Mouse (Mus musculus) kidney, adult 2 months (tissue): Measurements from ENCODE around the gene Zbtb38. TPM values are rescaled to one million over a fixed set of nuclear protein-coding genes. Genes with fewer than 3 reads are reported as not detected.
A peak's percentile ranks its signal among the peaks of the same experiment; 100 is the strongest.

Experiments
- DNase-seq: peaks from one replicate; pipeline ENCODE4 v3.0.0; 2021
- H3K27ac ChIP-seq: fragments of 200-500 bp; 2 replicates; pipeline ENCODE4 v1.5.1; 2012; ENCODE audit warnings: low read depth, low read length, control low read depth, inconsistent platforms; ENCODE audit not compliant: insufficient read depth
- H3K27me3 ChIP-seq: fragments of 200-500 bp; replicated peaks from 2 replicates; pipeline ENCODE4 v1.6.1; 2012; ENCODE audit warnings: mild to moderate bottlenecking, moderate library complexity, low read length, inconsistent platforms; ENCODE audit not compliant: control insufficient read depth, insufficient read depth
- H3K36me3 ChIP-seq: fragments of 200-500 bp; 2 replicates; pipeline ENCODE4 v1.6.1; 2012; ENCODE audit warnings: mild to moderate bottlenecking, moderate library complexity, low read length, inconsistent platforms; ENCODE audit not compliant: control insufficient read depth, insufficient read depth
- H3K4me1 ChIP-seq: fragments of 200-500 bp; 2 replicates; pipeline ENCODE4 v1.6.1; 2011; ENCODE audit warnings: low read length; ENCODE audit not compliant: control insufficient read depth, insufficient read depth
- H3K4me3 ChIP-seq: fragments of 200-500 bp; 2 replicates; pipeline ENCODE4 v1.5.1; 2011; ENCODE audit warnings: mild to moderate bottlenecking, low read depth, low read length, control low read depth; ENCODE audit not compliant: insufficient read depth
- CTCF ChIP-seq: fragments of 200-500 bp; conservative IDR thresholded peaks from 2 replicates; pipeline ENCODE4 v1.5.1; 2011; ENCODE audit warnings: low read depth, mild to moderate bottlenecking, control low read depth, low read length, moderate library complexity, mixed read lengths; ENCODE audit not compliant: insufficient read depth, insufficient read length
- POLR2A ChIP-seq: fragments of 200-500 bp; IDR thresholded peaks from one replicate; pipeline ENCODE4 v1.6.1; 2011; ENCODE audit warnings: low read depth, low read length, control low read depth
- WGBS: fragments of 180-500 bp; shearing (Covaris S2); methylation state at CpG from one replicate; pipeline ENCODE4 v1.1.7; 2018; 5-methylcytosine and 5-hydroxymethylcytosine counted together
- polyA plus RNA-seq: library from polyadenylated mRNA; depleted of rRNA; stranded (reverse); fragments of >200 nt; gene quantifications from 2 replicates; pipeline ENCODE4 v1.2.3, GENCODE M21; 2012

Zbtb38 gene
- polyA plus RNA-seq, 1 experiment, result 10.2 TPM

DNA sequence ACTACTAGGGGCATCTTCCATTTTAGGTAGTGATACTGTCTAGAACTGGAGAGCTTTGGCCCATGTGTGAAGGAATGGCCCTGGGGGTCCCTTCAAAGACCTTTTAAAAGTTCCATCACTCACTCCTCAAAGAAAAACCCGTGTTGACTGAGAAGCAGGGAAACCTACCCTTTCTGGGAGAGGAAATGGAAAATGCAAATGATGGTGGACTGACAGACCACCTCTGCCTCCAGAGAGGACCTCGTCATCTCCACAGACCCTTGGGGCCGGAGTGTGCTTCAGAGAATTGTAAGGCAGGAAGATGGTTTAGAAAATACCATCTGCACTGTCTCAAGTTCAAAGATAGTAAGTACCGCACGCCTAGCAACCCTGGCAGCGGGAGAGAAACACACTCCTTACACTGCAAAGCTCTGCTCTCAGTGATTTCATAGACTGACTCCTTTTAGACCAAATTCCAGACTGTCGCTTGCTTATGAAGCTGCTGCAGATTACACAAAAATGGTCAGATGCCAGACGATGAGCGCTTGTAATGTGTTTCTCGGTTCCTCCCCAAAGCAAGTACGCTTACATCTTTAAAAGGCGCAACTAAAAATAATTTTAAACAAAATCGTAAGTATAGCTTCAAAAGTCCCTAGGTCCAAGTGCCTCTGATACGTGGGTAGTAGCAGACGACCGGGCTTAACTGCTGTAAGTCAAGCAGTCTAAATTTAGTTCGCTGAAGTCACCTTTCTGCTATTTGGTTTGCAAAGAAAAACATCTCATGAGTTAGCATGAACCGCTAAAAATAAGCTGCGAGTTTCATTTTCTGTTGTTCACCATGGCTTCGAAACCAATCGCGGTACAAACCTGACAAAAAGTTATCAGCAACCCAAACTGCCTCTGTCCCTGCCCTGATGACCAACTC, 12.6 kb downstream of the Zbtb38 start:
- H3K4me1 ChIP-seq, result no peaks in the 10 kb centered on the region; the same call in 1 of the 2 replicates

DNA sequence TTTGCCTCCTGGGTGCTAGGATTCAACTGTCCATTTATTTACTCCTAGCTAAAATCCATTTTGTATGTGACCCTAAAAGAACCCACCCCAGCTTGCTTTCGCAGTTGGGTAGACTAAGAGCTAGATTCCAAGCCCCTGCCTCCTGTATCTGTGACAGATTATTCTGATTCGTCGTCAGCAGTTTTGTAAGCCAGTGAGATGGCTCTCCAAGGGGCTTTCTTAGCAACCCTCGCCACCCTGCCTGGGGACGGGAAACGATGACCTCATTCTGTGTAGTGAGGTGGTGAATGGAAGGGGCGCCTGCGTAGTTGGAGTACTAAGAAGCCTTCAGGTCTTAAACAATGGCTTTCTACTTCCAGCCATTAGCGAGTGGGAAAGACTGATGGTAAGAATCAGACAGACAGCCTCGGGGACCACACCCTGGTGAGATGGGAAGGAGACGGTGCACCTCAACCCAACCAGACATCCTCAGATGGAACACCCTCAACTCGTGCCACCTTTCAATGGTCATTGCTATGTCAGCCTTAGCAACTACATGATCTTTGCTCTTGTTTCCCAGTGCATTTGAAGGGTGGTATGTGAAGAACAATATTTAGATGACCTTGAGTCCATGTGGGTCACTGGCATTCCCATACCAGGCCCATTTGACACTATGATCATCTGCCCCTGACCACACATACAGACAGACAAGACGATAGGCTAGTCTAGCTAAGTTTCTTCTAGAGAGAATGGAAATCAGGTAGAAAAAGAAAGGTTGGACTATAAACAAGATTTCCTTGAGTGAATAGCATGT, 13.9 kb downstream of the Zbtb38 start:
- no peaks in the 10 kb centered on the region; the same call in 1 of the 2 replicates for H3K4me1 ChIP-seq
- 91% methylated on average over 13 of the region's 13 CpGs for WGBS
- TF ChIP-seq CTCF (no peak), POLR2A (no peak)
- H3K27ac ChIP-seq, result no peak overlapping the region
- H3K4me3 ChIP-seq, result no peak overlapping the region
- H3K36me3 ChIP-seq, result no peaks in the 10 kb centered on the region
- H3K27me3 ChIP-seq, result no peaks in the 10 kb centered on the region
- DNase-seq, result no peak

More for the DNA sequence above, 12.6 kb downstream of the Zbtb38 start:
- no peak for TF ChIP-seq POLR2A
- no peak for TF ChIP-seq CTCF
- Histone ChIP-seq H3K36me3 (no peaks in the 10 kb centered on the region), H3K27ac (peak overlapping the region; percentile 32; the same call in 1 of the 2 replicates), H3K4me3 (no peak overlapping the region; the same call in 1 of the 2 replicates), H3K27me3 (no peaks in the 10 kb centered on the region)
- 71% methylated on average over 22 of the region's 22 CpGs for WGBS
- peak; percentile 25 for DNase-seq

DNA sequence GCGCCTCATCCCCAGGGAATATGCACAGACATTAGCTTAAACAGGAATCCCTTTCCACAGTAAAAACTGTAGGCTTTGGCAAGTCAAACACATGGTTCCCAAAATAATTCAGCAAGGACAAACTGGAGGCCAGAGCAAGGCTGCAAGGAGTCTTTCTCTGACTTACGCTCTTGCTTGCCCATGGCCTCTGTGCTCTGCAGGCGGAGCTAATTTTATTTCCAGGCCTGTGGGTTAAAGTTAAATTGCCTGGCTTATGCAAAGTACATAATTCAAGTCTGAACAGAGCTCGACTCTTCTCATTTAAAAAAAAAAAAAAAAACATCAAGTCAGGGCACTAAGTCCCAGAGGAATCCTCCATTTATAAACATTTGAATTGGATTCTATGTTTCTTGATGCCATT, 16.7 kb downstream of the Zbtb38 start:
- TF ChIP-seq POLR2A, result no peak
- TF ChIP-seq CTCF, result no peak
- WGBS, result 50% methylated on average over 4 of the region's 4 CpGs
- 0 out of 2 replicates have a peak overlapping the region, but pooled peaks have one; percentile 49 for H3K27ac ChIP-seq
- H3K4me1 ChIP-seq, result no peaks in the 10 kb centered on the region; the same call in 1 of the 2 replicates
- no peak overlapping the region for H3K4me3 ChIP-seq
- H3K27me3 ChIP-seq, result no peaks in the 10 kb centered on the region
- no peaks in the 10 kb centered on the region for H3K36me3 ChIP-seq
- DNase-seq, result peak; percentile 57

DNA sequence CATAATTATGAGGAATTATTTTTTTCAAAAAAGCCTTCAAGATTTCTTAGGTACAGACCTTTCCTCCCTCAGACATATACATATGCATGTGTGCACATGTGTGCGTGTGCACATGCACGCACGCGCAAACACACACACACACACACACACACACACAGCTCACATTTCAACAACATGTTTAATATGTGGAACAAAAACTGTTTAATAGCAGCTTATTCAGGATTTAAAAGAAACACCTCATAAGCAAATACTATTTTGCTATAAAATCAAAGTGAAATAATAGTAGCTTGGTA, 19.3 kb downstream of the Zbtb38 start:
- no peak overlapping the region for H3K27ac ChIP-seq
- no peak overlapping the region for H3K4me3 ChIP-seq
- H3K36me3 ChIP-seq, result no peaks in the 10 kb centered on the region
- H3K27me3 ChIP-seq, result no peaks in the 10 kb centered on the region
- peaks cover 2% of the 10 kb centered on the region; the same call in 1 of the 2 replicates for H3K4me1 ChIP-seq
- 99% methylated on average over 4 of the region's 4 CpGs for WGBS
- TF ChIP-seq POLR2A, result no peak
- no peak for TF ChIP-seq CTCF
- no peak for DNase-seq

DNA sequence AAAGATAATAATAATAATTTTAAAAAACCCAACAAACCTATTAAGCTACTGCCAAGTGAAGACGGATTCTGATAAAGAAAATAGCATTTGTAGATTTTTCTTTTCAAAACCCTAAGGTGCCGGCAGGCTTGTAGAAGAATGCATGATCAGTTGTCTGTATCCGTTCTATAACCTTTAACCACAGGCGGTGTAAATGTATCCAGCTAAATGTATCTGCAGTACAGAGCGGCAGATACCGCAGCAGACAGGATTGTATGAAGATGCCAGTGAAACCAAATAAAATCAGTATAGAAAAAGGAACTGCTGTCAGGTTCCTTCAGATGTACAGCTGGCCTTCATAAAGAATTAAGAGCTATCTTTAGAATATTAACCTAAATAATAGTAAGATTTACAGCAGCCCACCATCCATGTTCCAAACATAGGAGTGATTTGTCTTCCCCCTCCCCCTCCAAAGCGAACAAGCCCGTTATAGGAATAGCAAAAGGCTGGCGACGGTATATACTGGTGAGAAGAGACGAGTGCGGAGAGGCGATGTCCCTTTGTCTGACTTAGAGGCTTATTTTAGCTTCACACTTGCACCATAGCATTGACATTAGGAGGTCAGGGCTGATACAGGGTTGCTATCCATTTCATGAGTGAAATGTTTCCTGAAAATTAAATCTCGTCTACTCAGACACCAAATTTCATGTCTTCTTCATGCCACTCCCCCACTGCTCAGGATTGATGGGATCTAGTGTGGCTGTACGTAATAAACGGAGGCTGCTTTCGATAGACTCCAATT, 19.8 kb downstream of the Zbtb38 start:
- WGBS, result 89% methylated on average over 17 of the region's 17 CpGs
- H3K4me1 ChIP-seq, result peaks cover 7% of the 10 kb centered on the region
- DNase-seq, result no peak

DNA sequence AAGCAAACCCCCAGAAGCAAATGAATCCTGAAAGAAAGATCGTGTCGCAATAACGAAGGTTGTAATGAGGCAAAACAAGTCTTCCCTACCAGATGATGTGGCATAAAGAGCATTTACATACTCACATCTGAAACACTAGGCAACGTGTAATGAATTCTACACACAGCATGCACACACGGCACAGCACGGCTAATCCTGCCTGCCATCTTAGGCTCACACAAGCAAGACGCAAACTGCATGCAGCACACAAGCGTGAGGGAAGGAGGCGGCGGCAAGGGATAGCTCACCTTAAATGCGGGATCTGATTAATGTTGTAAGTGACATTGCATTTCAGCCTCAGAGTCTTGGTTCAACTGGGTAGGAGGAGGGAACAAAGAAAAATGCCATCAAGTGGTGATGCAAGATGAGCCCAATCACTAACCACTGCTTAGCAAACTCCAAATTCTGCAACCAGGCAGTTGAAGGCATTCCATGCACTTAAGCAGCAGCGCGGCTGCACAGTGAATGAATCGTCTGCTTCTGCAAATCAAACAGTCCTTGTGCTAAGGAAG, 20.6 kb downstream of the Zbtb38 start:
- 74% methylated on average over 14 of the region's 14 CpGs for WGBS
- Histone ChIP-seq H3K27ac (no peak overlapping the region), H3K36me3 (no peaks in the 10 kb centered on the region), H3K4me1 (peaks cover 15% of the 10 kb centered on the region), H3K4me3 (no peak overlapping the region), H3K27me3 (no peaks in the 10 kb centered on the region)
- no peak for DNase-seq
- no peak for TF ChIP-seq POLR2A
- no peak for TF ChIP-seq CTCF

More for the DNA sequence above, 19.8 kb downstream of the Zbtb38 start:
- no peak overlapping the region for H3K27ac ChIP-seq
- H3K27me3 ChIP-seq, result no peaks in the 10 kb centered on the region
- TF ChIP-seq CTCF, result no peak
- no peak for TF ChIP-seq POLR2A
- H3K36me3 ChIP-seq, result no peaks in the 10 kb centered on the region
- H3K4me3 ChIP-seq, result no peak overlapping the region
